Mouse (Mus musculus): ENCODE results near the gene Ptpra. TPM values are rescaled to one million over a fixed set of nuclear protein-coding genes. Genes with fewer than 3 reads are reported as not detected.
A peak's percentile ranks its signal among the peaks of the same experiment; 100 is the strongest.

Gene Ptpra
- total RNA-seq (2015) (59.3 and 60.3 TPM in 2 replicates), total RNA-seq (2017) (163 and 173 TPM in 2 replicates)

DNA sequence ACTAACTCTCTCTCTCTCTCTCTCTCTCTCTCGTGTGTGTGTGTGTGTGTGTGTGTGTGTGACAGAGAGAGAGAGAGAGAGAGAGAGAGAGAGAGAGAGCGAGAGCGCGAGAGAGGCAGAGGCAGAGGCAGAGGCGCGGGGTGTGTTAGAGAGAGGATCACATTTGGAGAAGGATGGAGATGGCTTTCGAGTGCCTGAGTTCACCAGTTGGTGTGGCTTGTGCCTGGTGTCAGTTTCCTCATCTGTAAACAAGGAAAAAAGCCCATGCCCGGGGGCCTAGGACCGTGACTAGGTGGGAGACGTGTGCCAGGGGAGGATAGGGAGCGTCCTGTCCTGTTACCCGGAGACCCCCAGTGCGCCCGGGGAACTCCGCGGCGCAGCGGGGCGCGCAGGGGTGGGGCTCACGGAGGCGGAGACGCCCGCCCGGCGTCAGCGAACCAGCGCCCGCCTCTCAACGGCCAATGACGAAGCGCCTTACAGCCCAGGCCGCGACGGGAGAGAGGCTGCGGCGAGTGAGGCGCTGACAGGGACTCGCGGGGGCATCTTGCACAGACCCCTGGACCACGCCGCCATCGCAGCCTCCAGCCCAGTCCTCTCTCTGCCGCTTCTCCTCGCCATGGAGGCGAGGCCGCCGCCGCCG is at the start of gene Ptpra:
Gene Ptpra, plus strand, starts transcription at position 485 of the 640 bp plus-strand sequence.
- ATAC-seq (ENCODE audit: poor library complexity, severe bottlenecking): peak; percentile 96

DNA sequence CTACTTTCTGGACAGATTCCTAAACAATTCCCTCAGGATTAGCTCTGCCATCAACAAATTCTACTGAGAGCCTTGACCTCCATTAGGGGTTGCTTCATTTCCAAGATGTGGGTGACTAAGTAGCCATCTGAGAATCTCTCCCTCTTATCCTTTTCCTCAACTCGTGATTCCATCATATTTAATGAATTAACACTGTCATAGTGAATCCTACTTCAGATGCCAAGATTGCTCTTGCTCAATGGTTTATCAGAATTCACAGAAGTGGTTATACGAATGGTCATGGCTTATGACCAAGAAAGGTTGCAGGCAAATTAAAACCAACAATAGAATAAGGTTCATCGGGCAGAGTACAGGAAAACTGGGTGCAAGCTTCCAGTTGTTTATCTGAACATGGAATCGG is 48.2 kb upstream of the Ptpra start:
- ATAC-seq (ENCODE audit: poor library complexity, severe bottlenecking): no peak

DNA sequence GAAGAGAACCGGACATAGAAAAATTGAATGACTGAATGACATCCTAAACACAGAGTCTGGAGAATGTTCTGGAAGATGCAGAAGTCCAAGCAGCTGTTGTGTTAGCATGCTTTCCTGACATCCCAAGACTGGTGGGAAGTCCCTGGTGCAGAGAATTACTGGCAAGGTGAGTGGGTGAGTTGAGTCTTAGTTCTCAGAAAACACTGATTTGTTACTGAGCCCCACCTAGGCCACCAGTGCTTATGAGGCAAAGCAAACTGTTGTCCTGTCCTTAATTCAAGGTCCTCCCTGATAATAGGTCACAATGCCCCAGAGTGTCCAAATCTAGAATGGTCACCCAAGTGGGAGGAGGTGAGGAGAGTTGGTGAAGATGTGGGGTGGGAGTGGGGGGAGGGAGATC is 45.1 kb upstream of the Ptpra start, which contains the start of the genes Gm28372 and 1700020A23Rik:
Gene Gm28372, plus strand, starts transcription at position 301 of the 400 bp plus-strand sequence.
Gene 1700020A23Rik, plus strand, starts transcription at position 321 of the 400 bp plus-strand sequence.
- no peak for ATAC-seq (ENCODE audit: poor library complexity, severe bottlenecking)

DNA sequence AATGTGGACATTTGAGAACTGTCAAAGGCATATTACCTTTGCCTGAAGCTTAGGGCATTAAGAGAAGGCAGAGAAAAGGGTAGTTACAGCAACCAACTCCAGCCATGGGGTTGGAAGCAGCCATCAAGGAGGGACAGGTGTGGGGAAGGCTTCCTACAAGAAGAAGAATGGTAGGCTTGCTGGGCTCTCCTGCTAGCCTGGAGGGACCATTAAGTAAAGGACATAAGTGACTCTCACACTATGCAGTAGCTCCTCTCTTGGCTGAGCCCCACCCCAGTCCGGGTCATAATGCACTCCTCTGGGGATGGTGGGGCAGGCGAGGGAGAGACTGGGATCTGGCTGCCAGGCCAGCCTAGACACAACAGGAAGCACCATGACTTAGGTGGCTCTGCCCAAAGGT is 43.9 kb upstream of the Ptpra start, which contains the start of gene Tmem239:
Gene Tmem239, plus strand, starts transcription at position 301 of the 400 bp plus-strand sequence.
- no peak for ATAC-seq (ENCODE audit: poor library complexity, severe bottlenecking)

DNA sequence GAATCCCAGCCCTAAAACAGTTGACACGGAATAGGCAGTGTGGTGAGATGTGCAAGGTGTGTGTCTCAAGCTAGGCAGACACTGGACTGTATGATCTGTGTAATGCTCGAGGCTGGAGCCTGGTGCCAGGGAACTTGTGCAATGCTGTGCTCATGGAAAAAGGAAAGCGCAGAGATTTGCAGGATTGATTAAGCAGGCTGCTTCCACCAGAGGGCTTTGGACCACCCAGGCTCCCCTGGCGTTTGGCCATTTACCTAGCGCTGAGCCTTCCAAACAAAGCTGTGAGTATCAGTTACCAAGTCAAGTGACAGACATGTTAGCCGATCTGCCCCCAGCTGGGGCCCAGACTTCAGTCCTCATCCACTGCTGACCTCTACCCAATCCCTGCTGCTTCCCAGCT is 41.9 kb upstream of the Ptpra start:
- ATAC-seq (ENCODE audit: poor library complexity, severe bottlenecking): no peak

DNA sequence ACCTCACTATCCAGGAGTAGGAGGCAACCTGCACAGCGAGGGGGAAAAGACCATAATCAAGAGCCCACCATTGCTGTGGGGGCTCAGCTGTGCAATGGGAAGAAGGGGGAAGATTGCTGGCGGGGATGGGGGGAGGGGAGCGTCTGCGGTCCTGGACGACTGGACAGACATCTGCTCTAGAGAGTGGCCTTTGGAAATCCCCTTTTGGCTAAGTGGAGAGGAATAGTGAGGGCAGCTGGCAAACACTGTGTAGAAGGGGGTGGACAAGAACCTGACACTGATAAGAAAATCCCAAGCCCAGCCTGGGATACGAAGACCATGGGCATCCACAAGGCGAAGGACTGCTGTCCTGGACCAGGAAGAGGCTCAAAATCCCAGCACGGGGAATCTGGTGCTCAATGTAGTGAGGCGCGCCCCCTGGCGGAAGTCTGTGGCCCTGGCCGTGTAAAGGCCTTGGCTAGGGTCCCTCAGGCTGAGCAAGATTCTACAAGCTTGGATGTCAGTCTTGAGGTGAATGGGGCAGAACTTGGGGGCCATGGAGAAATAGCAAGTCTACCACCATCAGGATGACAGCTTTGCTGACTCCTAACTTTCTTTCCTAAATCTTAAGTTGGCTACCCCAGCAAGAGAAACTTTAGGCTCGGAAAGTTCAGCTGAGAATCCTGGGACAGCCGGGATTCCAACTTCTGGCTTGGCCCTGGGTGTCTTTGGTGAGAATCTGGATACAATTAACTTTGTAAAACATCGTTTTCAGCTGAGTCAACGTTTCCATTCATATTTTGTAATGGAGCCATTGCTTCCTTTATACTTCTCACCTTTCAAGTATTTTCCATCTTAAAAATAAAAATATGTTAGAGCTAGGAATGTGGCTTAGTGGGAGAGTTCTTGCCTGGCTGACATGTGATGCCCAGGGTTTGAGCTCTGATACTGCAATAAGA is 38.3 kb upstream of the Ptpra start:
- peak; percentile 89 for ATAC-seq (ENCODE audit: poor library complexity, severe bottlenecking)

DNA sequence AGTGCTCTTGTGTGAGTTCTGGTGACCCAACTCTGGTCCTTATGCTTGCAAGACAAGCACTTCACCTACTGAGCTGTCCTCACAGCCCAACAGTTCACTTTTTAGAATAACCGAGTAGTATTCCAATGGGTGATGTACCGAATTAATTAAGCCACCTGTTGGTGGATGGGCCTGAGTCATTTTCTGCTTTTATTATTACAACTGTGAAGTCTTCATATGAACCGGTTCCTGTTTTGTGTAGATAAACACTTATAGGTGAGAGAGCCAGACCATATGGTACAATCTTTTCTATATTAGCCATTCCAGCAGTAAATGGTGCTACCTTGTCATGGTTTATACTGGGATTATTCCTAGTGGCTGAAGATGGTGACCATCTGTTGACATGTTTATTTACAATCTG is 37.3 kb upstream of the Ptpra start:
- ATAC-seq (ENCODE audit: poor library complexity, severe bottlenecking): no peak

DNA sequence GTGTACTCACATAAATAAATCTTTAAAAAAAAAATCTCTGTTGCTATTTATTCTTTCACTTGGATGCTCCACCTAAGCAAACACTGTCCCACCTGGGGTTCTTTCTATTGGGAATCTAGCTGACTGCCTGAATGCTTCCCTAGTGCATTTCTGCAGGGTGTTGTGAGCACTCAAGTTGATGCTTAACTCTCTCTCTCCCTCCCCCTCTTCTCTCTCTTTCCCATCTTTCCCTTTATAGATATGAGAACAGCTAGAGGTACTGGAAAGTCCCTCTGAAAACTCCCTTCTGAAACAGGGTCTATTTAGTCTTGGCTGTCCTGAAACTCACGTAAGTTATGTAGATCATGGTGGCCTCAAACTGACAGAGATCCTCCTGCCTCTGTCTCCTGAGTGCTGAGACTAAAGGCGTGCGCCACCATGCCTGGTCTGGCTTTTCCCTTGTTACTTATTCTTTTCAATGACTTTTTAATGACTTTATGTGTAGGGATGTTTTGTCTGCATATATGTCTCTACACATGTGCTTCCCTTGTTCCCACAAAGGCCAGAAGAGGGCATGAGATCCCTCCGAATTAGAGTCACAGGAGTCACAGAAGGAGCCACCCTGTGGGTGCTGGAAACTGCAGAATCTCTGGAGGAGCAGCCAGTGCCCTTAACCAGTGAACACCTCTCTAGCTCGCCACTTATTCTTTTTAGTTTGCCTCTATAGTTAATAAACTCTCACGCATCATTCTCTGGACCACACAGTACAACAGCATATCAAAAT is 35.8 kb upstream of the Ptpra start:
- ATAC-seq (ENCODE audit: poor library complexity, severe bottlenecking): no peak

DNA sequence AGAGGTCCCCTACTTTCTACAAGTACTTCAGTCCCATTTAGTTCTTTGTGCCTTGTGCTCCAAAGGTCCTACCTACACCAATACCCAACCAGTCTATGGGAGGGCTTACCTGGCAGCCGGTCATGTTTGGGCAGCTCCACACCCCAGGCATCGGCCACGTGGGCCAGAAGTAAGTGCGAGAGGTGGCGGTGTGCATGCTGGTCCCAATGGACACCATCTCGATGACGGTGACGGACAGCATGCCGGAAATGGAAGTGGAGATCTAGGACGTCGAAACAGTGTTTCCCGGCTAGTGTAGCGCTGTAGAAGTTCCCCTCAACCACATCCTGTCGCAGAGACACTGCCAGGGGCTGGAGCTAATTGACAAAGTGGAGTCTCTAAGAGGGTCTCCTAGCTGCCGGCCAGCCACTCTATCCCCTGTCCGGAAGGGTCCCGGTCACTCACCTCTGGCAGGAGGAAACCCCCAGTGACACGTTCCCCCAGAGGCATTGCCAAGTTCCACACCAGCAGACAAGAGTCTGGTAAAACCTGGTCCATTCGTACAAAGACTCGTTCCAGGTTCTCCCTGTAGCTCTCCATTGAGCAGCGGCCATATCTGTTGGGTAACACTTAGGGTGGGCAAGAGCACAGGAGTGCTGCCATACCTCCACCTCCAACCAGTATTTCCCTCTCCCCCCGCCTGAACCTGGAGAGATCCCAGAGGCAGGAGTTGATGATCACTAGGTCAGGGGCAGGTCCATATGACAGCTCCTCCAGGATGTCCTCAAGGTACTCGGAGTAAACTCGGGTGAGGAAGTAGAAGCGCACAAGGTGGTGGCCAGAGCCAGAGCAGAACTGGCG is 28.1 kb upstream of the Ptpra start:
- no peak for ATAC-seq (ENCODE audit: poor library complexity, severe bottlenecking)

DNA sequence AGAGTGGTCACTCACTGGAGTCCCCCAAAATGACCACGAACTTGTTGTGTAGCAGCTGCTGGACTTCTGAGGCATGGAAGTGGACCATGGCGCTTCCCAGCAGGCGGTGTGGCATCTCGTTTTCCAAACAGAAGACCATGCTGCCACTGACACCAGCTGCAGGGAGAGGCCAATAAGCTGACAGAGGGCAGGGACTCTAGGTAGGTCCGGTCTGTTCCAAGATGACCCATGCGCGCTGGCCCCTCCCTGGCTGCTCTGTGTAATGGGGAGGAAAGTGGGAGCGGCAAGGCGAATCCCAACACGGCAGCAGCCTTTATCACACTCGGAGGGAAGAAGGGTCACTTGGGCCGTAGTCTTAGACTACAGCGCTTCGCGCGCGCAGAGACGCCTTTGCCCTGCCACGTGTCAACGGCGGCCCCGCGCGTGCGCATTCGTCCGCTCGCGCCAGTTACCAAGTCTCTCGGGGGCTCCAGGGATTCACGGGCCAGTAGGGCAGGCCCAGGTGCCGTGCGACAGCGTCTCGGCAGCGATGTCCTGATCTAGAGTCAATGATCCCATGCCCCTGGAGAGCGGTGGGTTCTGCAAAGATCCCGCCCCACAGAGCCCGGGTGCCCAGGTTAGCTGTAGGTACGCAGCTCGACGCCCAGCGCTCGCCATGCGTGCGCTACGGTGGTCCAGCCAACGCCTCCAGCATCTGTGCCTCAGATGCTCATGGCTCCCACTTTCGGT is 26.5 kb upstream of the Ptpra start:
- peak; percentile 46 for ATAC-seq (ENCODE audit: poor library complexity, severe bottlenecking)

DNA sequence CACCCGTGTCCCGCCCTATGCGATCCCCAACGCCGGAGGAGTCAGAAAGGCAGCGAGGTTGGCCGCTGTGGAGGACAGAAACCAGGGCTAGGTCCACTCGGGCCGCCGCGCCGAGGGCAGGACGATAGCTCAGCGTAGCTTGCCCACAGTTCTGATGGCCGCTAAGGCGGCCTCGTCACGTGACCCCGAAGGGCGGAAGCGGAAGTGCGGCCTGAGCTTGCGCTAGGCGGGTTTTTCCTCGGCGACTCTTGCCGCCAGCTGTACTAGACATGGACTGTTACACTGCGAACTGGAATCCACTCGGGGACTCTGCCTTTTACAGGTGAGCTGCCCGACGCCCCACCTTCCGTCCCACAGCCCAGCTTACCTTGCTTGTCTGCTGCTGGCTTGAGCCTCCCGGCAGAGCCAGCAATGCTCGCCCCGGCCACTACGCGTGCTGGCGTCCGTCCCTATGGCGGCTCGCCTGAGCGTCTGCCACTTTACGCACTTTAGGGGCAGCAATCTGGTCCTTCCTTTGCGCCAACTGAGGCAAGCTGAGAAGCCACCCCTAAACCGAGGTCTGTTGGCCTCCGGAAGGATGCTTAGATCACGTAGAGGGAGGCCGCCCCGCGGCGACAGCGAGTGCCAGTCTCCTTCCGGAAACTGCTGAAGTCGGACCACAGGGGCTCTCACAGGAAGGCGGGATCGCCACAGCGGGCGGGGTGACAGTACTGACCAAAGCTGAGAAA is 25.8 kb upstream of the Ptpra start, which contains the start of the genes Vps16 and Pced1a:
Gene Vps16, plus strand, starts transcription at position 214 of the 728 bp plus-strand sequence.
Gene Pced1a, minus strand, starts transcription at position 576 of the 728 bp plus-strand sequence.
- ATAC-seq (ENCODE audit: poor library complexity, severe bottlenecking): peak; percentile 78

DNA sequence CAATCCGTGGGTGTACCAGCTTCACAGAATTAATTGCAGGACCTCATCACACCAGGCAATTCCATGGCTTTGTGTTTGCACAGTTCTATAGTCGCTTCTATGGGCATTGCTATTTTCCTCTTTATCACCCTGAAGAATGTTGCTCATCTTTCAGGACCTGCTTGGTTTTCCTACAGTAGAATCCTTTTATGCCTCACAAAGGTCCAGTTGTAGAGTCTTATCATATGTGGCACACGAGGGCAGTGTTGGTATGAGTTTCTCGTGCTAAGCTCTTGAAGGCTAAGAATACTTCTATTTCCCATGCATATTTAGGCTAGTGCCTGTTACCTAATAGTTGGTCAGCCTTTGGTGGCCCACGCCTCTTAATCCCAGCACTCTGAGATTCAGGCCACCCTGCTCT is 25.0 kb upstream of the Ptpra start:
- ATAC-seq (ENCODE audit: poor library complexity, severe bottlenecking): no peak

DNA sequence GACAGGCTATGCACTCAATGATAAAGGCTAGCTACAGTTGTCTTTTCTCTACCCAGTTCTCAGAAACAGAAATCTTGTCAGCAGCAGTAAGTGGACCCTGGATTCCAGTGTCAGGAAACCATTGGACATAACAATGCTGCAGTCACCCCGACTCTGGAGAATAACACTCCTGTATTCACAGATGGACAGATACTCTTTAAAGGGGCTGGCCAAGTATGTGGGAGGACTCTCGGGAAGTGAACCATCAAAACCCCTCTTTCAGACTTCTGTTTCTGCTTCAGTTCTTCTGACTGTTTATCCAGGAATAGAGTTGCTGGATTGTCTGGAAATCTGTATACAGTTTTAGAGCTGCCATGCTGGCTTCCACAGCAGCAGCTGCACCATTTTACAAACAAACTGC is 20.2 kb upstream of the Ptpra start:
- no peak for ATAC-seq (ENCODE audit: poor library complexity, severe bottlenecking)

DNA sequence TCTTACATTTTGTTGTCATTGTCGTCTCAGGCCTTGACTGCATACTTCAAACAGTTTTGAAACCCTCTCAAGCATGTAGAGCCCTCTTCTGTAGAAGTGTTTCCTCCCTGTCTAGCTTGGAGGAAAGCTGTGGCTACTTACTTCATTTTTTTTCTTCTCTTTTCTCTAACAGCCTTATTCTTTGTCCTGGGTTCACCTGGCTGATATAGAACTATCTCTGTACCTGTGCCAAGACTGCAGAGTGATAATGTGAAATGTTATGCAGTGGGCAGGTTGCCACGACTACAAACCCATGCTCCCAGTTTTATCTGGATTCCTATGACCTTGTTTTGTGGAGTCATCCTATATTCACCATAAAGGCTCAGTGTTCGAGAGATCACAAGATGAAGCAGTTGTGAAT is 19.6 kb upstream of the Ptpra start:
- no peak for ATAC-seq (ENCODE audit: poor library complexity, severe bottlenecking)

DNA sequence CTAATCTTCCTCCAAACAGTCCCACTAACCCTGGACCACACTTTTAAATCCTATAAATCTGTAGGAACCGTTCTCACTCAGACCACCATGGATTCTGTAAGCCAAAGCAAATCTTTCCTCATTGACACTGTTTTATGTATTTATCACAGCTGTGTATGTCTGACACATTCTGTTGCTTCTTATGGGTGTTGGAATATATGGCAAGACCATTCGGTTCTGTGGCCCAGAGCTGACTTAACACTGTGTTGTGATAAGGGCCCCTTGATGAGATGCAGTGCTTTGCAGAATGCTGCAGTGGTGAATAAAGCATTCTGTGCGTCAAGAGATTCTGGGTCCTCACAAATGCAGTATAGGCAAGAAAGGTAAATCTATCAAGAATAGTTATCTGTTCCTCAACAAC is 17.9 kb upstream of the Ptpra start:
- ATAC-seq (ENCODE audit: poor library complexity, severe bottlenecking): no peak

DNA sequence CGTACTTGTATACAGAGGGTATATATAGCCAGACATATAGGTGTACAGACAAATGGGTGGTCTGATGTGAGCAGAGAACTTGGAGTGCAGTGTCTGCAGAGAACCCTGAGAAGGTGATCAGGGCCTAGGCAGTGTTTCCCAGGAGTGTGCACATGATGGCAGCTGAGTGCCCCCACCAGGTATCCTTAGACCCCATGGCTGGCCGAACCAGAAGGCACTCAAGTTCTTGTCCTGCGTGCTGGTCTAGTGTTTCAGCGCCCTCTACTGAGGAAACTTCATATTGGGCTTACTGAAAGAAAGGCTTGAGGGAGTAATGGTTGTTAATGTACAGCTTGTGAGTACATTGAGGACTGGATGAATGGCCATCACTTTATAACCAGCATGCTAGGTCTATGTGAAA is 16.9 kb upstream of the Ptpra start:
- ATAC-seq (ENCODE audit: poor library complexity, severe bottlenecking): peak; percentile 84

DNA sequence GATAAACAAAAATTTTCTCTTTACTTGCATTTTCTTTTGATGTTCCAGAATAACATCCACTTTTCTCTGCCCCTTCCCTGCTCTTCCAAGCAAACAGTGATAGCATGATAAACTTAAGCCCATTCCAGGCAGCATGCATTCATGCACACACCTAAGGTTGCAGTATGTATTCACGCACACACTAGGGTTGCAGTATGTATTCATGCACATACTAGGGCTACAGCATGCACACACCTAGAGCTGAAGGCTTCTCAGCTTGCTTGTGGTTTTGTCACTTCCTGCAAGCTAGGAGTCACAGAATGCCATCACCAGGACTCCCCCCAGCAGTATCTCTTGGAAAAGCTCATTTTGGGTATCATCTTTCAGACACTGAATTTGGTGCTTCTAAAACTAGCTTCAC is 13.3 kb upstream of the Ptpra start:
- ATAC-seq (ENCODE audit: poor library complexity, severe bottlenecking): no peak

DNA sequence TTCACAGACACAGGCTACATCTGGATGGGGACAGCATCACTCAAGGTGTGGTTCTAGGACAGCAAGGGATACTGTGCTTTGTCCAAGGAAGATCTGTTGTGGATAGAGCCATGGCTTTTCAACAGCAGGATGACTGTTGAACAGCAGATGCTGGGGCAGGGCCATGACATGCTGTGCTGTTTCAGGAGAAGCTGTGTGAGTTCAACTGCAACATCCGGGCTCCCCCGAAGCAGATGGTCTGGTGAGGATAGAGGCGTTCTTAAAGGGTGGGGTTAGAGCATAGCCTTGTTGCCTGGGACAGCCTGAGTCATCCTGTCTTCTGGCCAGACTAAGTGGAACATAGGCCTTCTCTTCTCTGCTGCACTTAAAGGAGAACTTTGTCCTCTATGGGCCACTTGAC is 11.2 kb upstream of the Ptpra start:
- ATAC-seq (ENCODE audit: poor library complexity, severe bottlenecking): no peak
